Mouse (Mus musculus) brain, adult 2 months (tissue): ENCODE measurements around the gene Gm11634.
A peak's percentile ranks its signal among the peaks of the same experiment; 100 is the strongest.

ENCODE experiments used
- DNase-seq: peaks from one replicate; pipeline ENCODE4 v3.0.0; 2011; ENCODE audit warnings: low read depth, low spot score

Gm11634 gene

DNA sequence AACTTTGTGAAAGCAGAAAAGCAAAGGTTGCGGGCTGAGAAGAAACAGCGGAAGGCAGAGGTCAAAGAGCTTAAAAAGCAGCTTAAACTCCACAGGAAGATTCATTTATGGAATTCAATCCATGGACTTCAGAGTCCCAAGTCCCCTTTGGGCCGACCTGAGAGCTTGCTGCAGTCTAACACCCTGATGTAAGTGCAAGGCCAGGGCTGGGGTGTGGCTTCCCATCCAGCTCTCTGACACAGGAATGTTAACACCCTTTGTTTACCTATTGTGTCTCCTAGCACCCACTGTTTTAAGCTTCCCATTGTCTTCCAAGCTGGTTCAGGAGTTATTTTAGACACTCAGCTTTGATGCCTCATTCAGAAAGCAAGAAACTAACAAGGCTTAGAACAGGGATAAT, 30.6 kb downstream of the Gm11634 start:
- DNase-seq, result no peak

DNA sequence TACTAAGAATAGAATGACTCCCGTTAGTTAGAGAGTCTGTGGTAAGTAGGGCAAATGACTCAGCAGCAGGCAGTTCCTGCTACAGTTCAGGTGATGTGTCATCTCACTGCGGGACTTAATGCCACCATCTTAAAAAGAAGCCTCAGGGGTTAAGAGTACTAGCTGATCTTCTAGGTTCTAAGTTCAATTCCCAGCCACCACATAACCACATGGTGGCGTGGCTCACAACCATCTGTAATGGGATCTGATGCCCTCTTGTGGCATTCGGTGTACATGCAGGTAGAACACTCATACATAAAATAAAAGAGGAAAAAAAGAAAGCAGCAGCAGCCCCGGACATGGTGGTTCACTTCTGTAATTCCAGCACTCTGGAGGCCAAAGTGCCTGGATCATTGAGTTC, 36.7 kb downstream of the Gm11634 start:
- peak; percentile 71 for DNase-seq

- DNase-seq, result no peak
These were observed 42.1 kb downstream of the Gm11634 start for GRCm38 (mm10) chr11:101556954-101557353.

DNA sequence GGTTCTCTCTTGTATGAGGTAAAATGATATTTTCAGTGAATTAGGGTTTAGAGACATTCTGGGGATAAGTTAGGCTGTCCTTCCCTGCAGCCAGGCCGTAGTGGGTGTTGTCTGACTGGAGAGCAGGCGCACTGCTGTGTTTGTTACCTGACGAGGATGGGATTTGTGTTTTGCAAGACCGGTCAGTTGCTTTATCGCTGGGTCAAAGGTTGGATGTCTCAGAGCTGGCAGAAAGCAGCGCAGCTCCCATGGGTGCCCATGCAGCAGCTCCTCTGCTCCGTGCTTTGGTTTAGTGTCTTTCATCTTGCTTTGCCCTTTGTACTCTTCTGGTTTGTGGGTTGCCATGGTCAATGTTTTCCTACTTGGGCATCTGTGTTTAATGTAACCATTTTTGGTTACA, 42.5 kb downstream of the Gm11634 start:
- DNase-seq, result no peak

DNA sequence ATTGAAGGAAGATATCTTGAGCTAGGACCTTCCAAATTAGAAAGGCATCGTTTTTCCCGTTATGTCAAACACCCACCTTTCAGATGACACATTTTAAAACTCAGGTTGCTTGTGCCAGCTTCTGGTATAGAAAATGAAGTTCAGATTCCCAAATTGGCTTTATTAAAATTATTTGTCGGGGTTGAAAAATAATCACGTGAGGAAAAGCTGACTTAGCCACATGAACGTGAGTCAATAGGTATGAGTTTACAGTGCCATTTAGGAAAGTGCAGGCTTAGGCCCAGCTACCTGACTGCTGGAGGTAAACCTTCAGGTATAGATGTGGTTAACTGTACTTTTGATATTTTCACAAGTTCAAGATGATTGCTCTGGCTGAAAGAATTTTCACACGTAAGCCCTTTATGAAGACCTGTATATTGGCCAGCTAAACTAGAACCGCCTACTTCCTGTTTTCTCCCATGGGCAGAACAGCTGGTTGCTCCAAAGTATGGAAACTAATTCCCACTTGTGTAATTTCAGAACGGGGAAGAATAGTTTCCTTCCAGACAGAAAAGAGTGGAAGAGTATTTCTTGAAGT, 45.6 kb downstream of the Gm11634 start:
- DNase-seq, result no peak

GRCm38 (mm10) chr11:101552476-101553300, 46.4 kb downstream of the Gm11634 start:
- peak; percentile 100 for DNase-seq

- peak; percentile 99 for DNase-seq
These were observed 47.1 kb downstream of the Gm11634 start, which contains the start of the genes Brca1 and Nbr1 for GRCm38 (mm10) chr11:101551751-101552475. Gene Brca1 (minus strand): TSS chr11:101551955. Gene Nbr1 (plus strand): TSS chr11:101552149.

DNA sequence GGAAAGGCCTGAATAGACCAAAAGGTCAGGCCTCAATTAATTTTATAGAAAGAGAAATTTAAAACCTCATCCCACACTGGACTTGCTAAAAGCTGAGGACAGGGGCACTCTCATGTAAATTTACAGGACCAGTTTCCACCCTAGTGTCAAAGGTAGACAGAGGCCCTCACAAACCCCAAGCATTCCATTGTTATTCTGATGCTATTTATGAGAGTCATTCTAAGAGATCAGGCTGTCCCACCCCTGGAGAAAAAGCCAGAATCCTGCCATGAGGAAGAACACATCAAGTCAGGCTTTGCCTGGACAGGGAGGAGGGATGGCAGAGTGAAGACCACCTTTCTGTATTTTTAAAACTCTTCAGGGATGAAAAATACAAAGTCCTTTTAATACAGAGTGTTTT, 50.5 kb downstream of the Gm11634 start:
- no peak for DNase-seq

- DNase-seq, result peak; percentile 71
These were observed 54.9 kb downstream of the Gm11634 start for GRCm38 (mm10) chr11:101544132-101544531.
